Mouse (Mus musculus): ENCODE data around the gene Noxo1. TPM values are rescaled to one million over a fixed set of nuclear protein-coding genes. Genes with fewer than 3 reads are reported as not detected.

The Noxo1 gene
- polyA plus RNA-seq, 1 experiment from 2014 or later: 5.3 TPM

- WGBS: 72% methylated on average over 17 of the region's 17 CpGs
- peaks cover 2% of the 10 kb centered on the region; the same call in 1 of the 2 replicates for H3K4me1 ChIP-seq (ENCODE audit: control insufficient read depth, insufficient read depth, low read length)
- H3K9ac ChIP-seq (ENCODE audit: low read depth, low read length): no peak overlapping the region
- no peak for DNase-seq (ENCODE audit: low spot score)
- H3K36me3 ChIP-seq (ENCODE audit: control insufficient read depth, insufficient read depth, low read length): no peaks in the 10 kb centered on the region
- no peaks in the 10 kb centered on the region for H3K27me3 ChIP-seq (replicated peaks; ENCODE audit: control insufficient read depth, insufficient read depth, low read length)
- H3K4me3 ChIP-seq (ENCODE audit: low read depth, low read length): no peak overlapping the region
- H3K27ac ChIP-seq (replicated peaks; ENCODE audit: low read depth, low read length): no peak overlapping the region
- no peak overlapping the region for H3K4me2 ChIP-seq (ENCODE audit: low read depth, low read length)
- no peak for ATAC-seq (ENCODE audit: low read depth)
- no peaks in the 10 kb centered on the region for H3K9me3 ChIP-seq (ENCODE audit: control insufficient read depth, low read length)
These were observed 32.1 kb downstream of the Noxo1 start for GRCm38 (mm10) chr17:24728184-24728583.

GRCm38 (mm10) chr17:24729067-24729466, 33.0 kb downstream of the Noxo1 start:
- no peak overlapping the region for H3K4me3 ChIP-seq (ENCODE audit: low read depth, low read length)
- ATAC-seq (ENCODE audit: low read depth) (no peak), DNase-seq (ENCODE audit: low spot score) (no peak)
- H3K9ac ChIP-seq (ENCODE audit: low read depth, low read length): no peak overlapping the region
- no peak overlapping the region for H3K4me2 ChIP-seq (ENCODE audit: low read depth, low read length)
- no peaks in the 10 kb centered on the region for H3K27me3 ChIP-seq (replicated peaks; ENCODE audit: control insufficient read depth, insufficient read depth, low read length)
- H3K36me3 ChIP-seq (ENCODE audit: control insufficient read depth, insufficient read depth, low read length): no peaks in the 10 kb centered on the region
- no peaks in the 10 kb centered on the region for H3K4me1 ChIP-seq (ENCODE audit: control insufficient read depth, insufficient read depth, low read length)
- no peaks in the 10 kb centered on the region for H3K9me3 ChIP-seq (ENCODE audit: control insufficient read depth, low read length)
- WGBS: 74% methylated on average over 6 of the region's 6 CpGs
- H3K27ac ChIP-seq (replicated peaks; ENCODE audit: low read depth, low read length): no peak overlapping the region

- no peak overlapping the region for H3K9ac ChIP-seq (ENCODE audit: low read depth, low read length)
- no peaks in the 10 kb centered on the region for H3K36me3 ChIP-seq (ENCODE audit: control insufficient read depth, insufficient read depth, low read length)
- no peak overlapping the region for H3K4me2 ChIP-seq (ENCODE audit: low read depth, low read length)
- WGBS: 79% methylated on average over 14 of the region's 14 CpGs
- H3K27me3 ChIP-seq (replicated peaks; ENCODE audit: control insufficient read depth, insufficient read depth, low read length): no peaks in the 10 kb centered on the region
- no peak for DNase-seq (ENCODE audit: low spot score)
- 0 out of 2 replicates have a peak, but pooled peaks cover 1% of the 10 kb centered on the region for H3K4me1 ChIP-seq (ENCODE audit: control insufficient read depth, insufficient read depth, low read length)
- H3K4me3 ChIP-seq (ENCODE audit: low read depth, low read length): no peak overlapping the region
- no peaks in the 10 kb centered on the region for H3K9me3 ChIP-seq (ENCODE audit: control insufficient read depth, low read length)
- no peak overlapping the region for H3K27ac ChIP-seq (replicated peaks; ENCODE audit: low read depth, low read length)
- ATAC-seq (ENCODE audit: low read depth): no peak
These were observed 34.8 kb downstream of the Noxo1 start for GRCm38 (mm10) chr17:24730787-24731186.

- WGBS: 75% methylated on average over 12 of the region's 12 CpGs
- ATAC-seq (ENCODE audit: low read depth) (no peak), DNase-seq (ENCODE audit: low spot score) (no peak)
- no peaks in the 10 kb centered on the region for H3K27me3 ChIP-seq (replicated peaks; ENCODE audit: control insufficient read depth, insufficient read depth, low read length)
- H3K27ac ChIP-seq (replicated peaks; ENCODE audit: low read depth, low read length): no peak overlapping the region
- no peaks in the 10 kb centered on the region for H3K36me3 ChIP-seq (ENCODE audit: control insufficient read depth, insufficient read depth, low read length)
- no peaks in the 10 kb centered on the region for H3K9me3 ChIP-seq (ENCODE audit: control insufficient read depth, low read length)
- no peak overlapping the region for H3K4me3 ChIP-seq (ENCODE audit: low read depth, low read length)
- H3K4me2 ChIP-seq (ENCODE audit: low read depth, low read length): no peak overlapping the region
- peaks cover 9% of the 10 kb centered on the region for H3K4me1 ChIP-seq (ENCODE audit: control insufficient read depth, insufficient read depth, low read length)
- H3K9ac ChIP-seq (ENCODE audit: low read depth, low read length): no peak overlapping the region
These were observed 36.4 kb downstream of the Noxo1 start for GRCm38 (mm10) chr17:24732233-24732935.

- no peak overlapping the region for H3K4me3 ChIP-seq (ENCODE audit: low read depth, low read length)
- ATAC-seq (ENCODE audit: low read depth) (no peak), DNase-seq (ENCODE audit: low spot score) (no peak)
- no peaks in the 10 kb centered on the region for H3K9me3 ChIP-seq (ENCODE audit: control insufficient read depth, low read length)
- peaks cover 10% of the 10 kb centered on the region for H3K4me1 ChIP-seq (ENCODE audit: control insufficient read depth, insufficient read depth, low read length)
- no peak overlapping the region for H3K4me2 ChIP-seq (ENCODE audit: low read depth, low read length)
- H3K36me3 ChIP-seq (ENCODE audit: control insufficient read depth, insufficient read depth, low read length): no peaks in the 10 kb centered on the region
- 86% methylated on average over 21 of the region's 21 CpGs for WGBS
- no peak overlapping the region for H3K27ac ChIP-seq (replicated peaks; ENCODE audit: low read depth, low read length)
- no peaks in the 10 kb centered on the region for H3K27me3 ChIP-seq (replicated peaks; ENCODE audit: control insufficient read depth, insufficient read depth, low read length)
- no peak overlapping the region for H3K9ac ChIP-seq (ENCODE audit: low read depth, low read length)
These were observed 37.5 kb downstream of the Noxo1 start for GRCm38 (mm10) chr17:24733434-24734050.

GRCm38 (mm10) chr17:24734513-24734912, 38.5 kb downstream of the Noxo1 start:
- H3K27me3 ChIP-seq (replicated peaks; ENCODE audit: control insufficient read depth, insufficient read depth, low read length): no peaks in the 10 kb centered on the region
- WGBS: 73% methylated on average over 1 of the region's 1 CpGs

GRCm38 (mm10) chr17:24735446-24735845, 39.4 kb downstream of the Noxo1 start:
- WGBS: 90% methylated on average over 7 of the region's 7 CpGs

More at GRCm38 (mm10) chr17:24734513-24734912, 38.5 kb downstream of the Noxo1 start:
- DNase-seq (ENCODE audit: low spot score) (no peak), ATAC-seq (ENCODE audit: low read depth) (no peak)
- H3K9me3 ChIP-seq (ENCODE audit: control insufficient read depth, low read length): no peaks in the 10 kb centered on the region
- peaks cover 10% of the 10 kb centered on the region for H3K4me1 ChIP-seq (ENCODE audit: control insufficient read depth, insufficient read depth, low read length)
- H3K36me3 ChIP-seq (ENCODE audit: control insufficient read depth, insufficient read depth, low read length): no peaks in the 10 kb centered on the region
- no peak overlapping the region for H3K4me2 ChIP-seq (ENCODE audit: low read depth, low read length)
- no peak overlapping the region for H3K4me3 ChIP-seq (ENCODE audit: low read depth, low read length)
- H3K9ac ChIP-seq (ENCODE audit: low read depth, low read length): no peak overlapping the region
- no peak overlapping the region for H3K27ac ChIP-seq (replicated peaks; ENCODE audit: low read depth, low read length)

GRCm38 (mm10) chr17:24736330-24737051, 40.5 kb downstream of the Noxo1 start, which contains the start of gene Msrb1:
Msrb1 (plus strand) TSS chr17:24736642.
- ATAC-seq (ENCODE audit: low read depth) (peak; percentile 97), DNase-seq (ENCODE audit: low spot score) (peak; percentile 100)
- 0 out of 2 replicates have a peak, but pooled peaks cover 10% of the 10 kb centered on the region for H3K36me3 ChIP-seq (ENCODE audit: control insufficient read depth, insufficient read depth, low read length)
- H3K27ac ChIP-seq (replicated peaks; ENCODE audit: low read depth, low read length): peak within 1 kb of the TSS; percentile 65; the same call in 1 of the 2 replicates
- peak within 1 kb of the TSS; percentile 90 for H3K4me2 ChIP-seq (ENCODE audit: low read depth, low read length)
- H3K9me3 ChIP-seq (ENCODE audit: control insufficient read depth, low read length): no peaks in the 10 kb centered on the region
- peak within 1 kb of the TSS; percentile 61 for H3K4me3 ChIP-seq (ENCODE audit: low read depth, low read length)
- peak within 1 kb of the TSS; percentile 66 for H3K9ac ChIP-seq (ENCODE audit: low read depth, low read length)
- H3K27me3 ChIP-seq (replicated peaks; ENCODE audit: control insufficient read depth, insufficient read depth, low read length): no peaks in the 10 kb centered on the region
- peaks cover 10% of the 10 kb centered on the region for H3K4me1 ChIP-seq (ENCODE audit: control insufficient read depth, insufficient read depth, low read length)
- 2% methylated on average over 27 of the region's 29 CpGs for WGBS

More at GRCm38 (mm10) chr17:24735446-24735845, 39.4 kb downstream of the Noxo1 start:
- Histone ChIP-seq H3K4me2 (ENCODE audit: low read depth, low read length) (peak overlapping the region; percentile 90; the same call in 1 of the 2 replicates), H3K4me1 (ENCODE audit: control insufficient read depth, insufficient read depth, low read length) (peaks cover 10% of the 10 kb centered on the region), H3K27ac (replicated peaks; ENCODE audit: low read depth, low read length) (no peak overlapping the region), H3K4me3 (ENCODE audit: low read depth, low read length) (no peak overlapping the region), H3K9me3 (ENCODE audit: control insufficient read depth, low read length) (no peaks in the 10 kb centered on the region), H3K27me3 (replicated peaks; ENCODE audit: control insufficient read depth, insufficient read depth, low read length) (no peaks in the 10 kb centered on the region), H3K36me3 (ENCODE audit: control insufficient read depth, insufficient read depth, low read length) (0 out of 2 replicates have a peak, but pooled peaks cover 3% of the 10 kb centered on the region), H3K9ac (ENCODE audit: low read depth, low read length) (no peak overlapping the region)
- no peak for DNase-seq (ENCODE audit: low spot score)
- no peak for ATAC-seq (ENCODE audit: low read depth)

Measured in embryonic facial prominence, embryonic 14.5 days (tissue).